Mouse (Mus musculus): ENCODE measurements around the gene Pskh1. TPM values are rescaled to one million over a fixed set of nuclear protein-coding genes. Genes with fewer than 3 reads are reported as not detected.
A peak's percentile ranks its signal among the peaks of the same experiment; 100 is the strongest.

Gene Pskh1
- polyA plus RNA-seq, 1 experiment = 51.2 TPM

DNA sequence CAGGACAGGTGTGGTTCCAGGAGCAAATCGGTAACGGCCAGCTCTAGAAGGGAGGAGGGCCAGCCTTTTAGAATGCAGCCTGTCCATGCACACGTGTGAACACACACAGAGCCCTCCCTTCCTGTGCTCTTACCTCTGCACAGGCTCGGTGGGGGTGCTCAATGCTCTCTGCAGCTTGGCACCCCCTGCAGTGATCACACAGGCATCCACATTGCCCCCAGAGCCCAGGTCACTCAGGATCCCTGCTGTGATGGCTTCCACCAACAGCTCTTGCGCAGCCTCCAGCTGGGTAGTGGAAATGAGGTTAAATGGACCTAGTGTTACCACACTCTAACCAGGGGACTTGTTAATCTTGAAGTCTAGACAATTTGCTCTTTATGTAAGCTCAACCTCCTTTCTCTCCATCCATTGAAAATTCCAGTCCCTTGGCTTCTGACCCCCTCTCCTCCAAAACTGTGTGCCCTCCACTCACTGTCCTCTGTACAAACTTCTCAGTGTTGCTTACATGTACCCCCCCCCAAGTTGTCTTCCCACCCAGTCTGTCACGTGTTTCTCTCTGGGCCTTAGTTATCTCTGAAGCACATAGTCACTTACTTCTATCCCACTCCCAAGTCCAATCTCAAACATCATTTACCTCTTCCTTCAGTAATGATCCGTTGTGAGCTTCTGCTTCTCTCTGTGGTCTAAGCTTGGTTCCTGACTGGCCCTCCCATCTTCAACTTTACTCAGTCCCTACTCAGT, 35.8 kb downstream of the Pskh1 start:
- Histone ChIP-seq H3K4me3 (ENCODE audit: control insufficient read depth, insufficient read depth, low read length) (no peak overlapping the region), H3K27ac (ENCODE audit: control insufficient read depth, insufficient read depth, low read length) (no peak overlapping the region), H3K36me3 (ENCODE audit: control insufficient read depth, insufficient read depth, low read length) (no peaks in the 10 kb centered on the region), H3K27me3 (ENCODE audit: control insufficient read depth, insufficient read depth, low read length) (no peaks in the 10 kb centered on the region), H3K4me1 (replicated peaks; ENCODE audit: control insufficient read depth, insufficient read depth, low read length) (peaks cover 15% of the 10 kb centered on the region)
- WGBS = 81% methylated on average over 7 of the region's 7 CpGs
- TF ChIP-seq CTCF (IDR thresholded peaks at IDR 0.05; ENCODE audit: borderline replicate concordance, control insufficient read depth, extremely low read depth, insufficient read depth, low read length, poor library complexity) (no peak), POLR2A (IDR thresholded peaks at IDR 0.05; ENCODE audit: control insufficient read depth, extremely low read depth, insufficient read depth, low read length, poor library complexity) (no peak)
- DNase-seq = no peak

DNA sequence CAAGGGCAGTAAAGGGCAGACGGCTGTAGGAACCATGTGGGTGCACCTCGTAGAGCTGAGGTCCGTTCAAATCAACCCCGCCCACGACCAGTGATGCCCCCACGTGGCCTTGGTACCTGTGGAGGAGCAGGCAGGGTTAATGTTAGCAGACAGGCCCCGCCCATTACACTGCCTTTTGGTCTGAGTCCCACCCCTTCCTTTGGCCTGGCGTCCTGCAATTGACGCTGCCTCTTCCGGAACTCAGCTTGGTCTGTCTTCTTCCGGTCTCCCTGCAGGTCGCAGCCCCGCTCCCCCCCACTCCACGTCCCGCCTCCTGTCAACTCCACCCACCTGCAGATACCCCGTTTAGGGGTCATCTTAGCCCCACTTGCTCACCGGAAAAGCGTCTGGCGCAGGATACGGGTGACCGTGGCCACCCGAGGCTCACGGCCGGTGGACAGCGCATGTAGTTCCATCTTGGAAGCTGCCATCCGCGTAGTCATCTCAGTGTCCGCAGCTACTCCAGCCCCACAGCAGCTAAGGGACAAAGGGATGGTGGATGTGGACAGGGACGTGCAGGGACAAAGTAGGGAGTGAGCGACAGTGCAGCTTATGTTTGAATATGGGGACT, 36.7 kb downstream of the Pskh1 start:
- H3K4me1 ChIP-seq (replicated peaks; ENCODE audit: control insufficient read depth, insufficient read depth, low read length) = peaks cover 15% of the 10 kb centered on the region
- peak overlapping the region; percentile 87 for H3K4me3 ChIP-seq (ENCODE audit: control insufficient read depth, insufficient read depth, low read length)
- no peaks in the 10 kb centered on the region for H3K27me3 ChIP-seq (ENCODE audit: control insufficient read depth, insufficient read depth, low read length)
- peak; percentile 71 for DNase-seq
- peak overlapping the region; percentile 91; the same call in 1 of the 2 replicates for H3K27ac ChIP-seq (ENCODE audit: control insufficient read depth, insufficient read depth, low read length)
- WGBS = 2% methylated on average over 30 of the region's 30 CpGs
- TF ChIP-seq CTCF (IDR thresholded peaks at IDR 0.05; ENCODE audit: borderline replicate concordance, control insufficient read depth, extremely low read depth, insufficient read depth, low read length, poor library complexity) = no peak
- TF ChIP-seq POLR2A (IDR thresholded peaks at IDR 0.05; ENCODE audit: control insufficient read depth, extremely low read depth, insufficient read depth, low read length, poor library complexity) = no peak
- H3K36me3 ChIP-seq (ENCODE audit: control insufficient read depth, insufficient read depth, low read length) = no peaks in the 10 kb centered on the region

DNA sequence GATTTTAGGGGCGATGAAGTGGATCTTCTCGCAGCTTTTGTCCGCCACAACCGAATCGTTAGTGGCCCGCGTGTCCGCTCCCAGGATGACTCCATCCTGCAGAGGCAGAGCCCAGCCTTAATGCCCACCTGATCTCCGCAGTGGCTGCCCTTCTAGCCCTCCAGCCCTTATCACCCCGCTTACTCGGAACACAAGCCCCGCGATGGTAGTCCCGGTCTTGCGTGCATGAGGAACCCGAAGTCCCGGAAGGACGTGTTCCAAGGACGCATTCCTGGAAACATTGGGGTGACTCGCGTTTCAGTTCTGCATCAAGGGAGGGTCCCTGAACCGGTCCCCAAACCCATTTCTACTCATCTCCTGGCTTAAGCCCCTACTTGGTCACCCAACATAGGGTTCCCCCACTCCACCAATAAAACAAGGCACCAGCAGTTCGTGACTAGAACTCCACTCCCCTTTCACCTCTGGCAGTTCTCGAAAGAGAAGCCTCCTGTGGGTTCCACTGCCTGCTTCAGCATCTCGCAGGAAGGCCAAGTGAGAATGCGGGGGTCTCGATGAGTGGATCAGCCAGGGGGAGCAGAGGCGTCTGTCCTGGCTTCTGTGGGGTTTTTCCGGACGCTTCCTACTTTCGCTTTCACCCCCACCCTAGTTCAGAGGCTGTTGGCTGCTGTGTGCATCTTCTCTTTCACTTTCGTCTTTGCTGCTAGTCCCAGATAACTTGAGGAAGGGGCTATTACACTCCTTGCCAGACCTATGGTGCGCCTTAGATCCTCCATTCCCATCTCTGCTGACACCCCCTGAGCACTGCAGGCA, 37.5 kb downstream of the Pskh1 start:
- Histone ChIP-seq H3K4me1 (replicated peaks; ENCODE audit: control insufficient read depth, insufficient read depth, low read length) (peaks cover 15% of the 10 kb centered on the region), H3K36me3 (ENCODE audit: control insufficient read depth, insufficient read depth, low read length) (no peaks in the 10 kb centered on the region), H3K27me3 (ENCODE audit: control insufficient read depth, insufficient read depth, low read length) (no peaks in the 10 kb centered on the region), H3K4me3 (ENCODE audit: control insufficient read depth, insufficient read depth, low read length) (peak overlapping the region; percentile 87), H3K27ac (ENCODE audit: control insufficient read depth, insufficient read depth, low read length) (peak overlapping the region; percentile 91)
- DNase-seq = peak; percentile 58
- TF ChIP-seq CTCF (IDR thresholded peaks at IDR 0.05; ENCODE audit: borderline replicate concordance, control insufficient read depth, extremely low read depth, insufficient read depth, low read length, poor library complexity) (no peak), POLR2A (IDR thresholded peaks at IDR 0.05; ENCODE audit: control insufficient read depth, extremely low read depth, insufficient read depth, low read length, poor library complexity) (peak; percentile 24; the same call in 1 of the 2 replicates)
- WGBS = 0% methylated on average over 33 of the region's 33 CpGs

DNA sequence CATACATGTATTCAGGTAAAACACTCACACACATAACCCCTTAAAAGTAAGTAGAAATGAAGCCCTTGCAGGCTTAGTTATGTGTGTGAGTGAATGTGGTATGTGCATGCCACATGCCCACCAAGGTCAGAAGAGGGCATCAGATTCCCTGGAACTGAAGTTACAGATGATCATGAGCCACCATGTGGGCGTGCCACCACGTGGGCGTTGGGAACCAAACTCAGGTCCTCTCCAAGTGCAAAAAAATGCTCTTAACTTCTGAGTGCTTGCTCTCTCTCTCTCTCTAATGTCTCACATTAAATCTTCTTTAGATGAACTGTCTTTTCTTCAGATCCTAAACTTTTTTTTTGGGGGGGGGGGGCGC, 38.0 kb downstream of the Pskh1 start, which contains the start of gene Psmb10:
Gene Psmb10 (minus strand): TSS at position 139 of the 364 bp plus-strand sequence.
- peak within 1 kb of the TSS; percentile 87 for H3K4me3 ChIP-seq (ENCODE audit: control insufficient read depth, insufficient read depth, low read length)
- H3K4me1 ChIP-seq (replicated peaks; ENCODE audit: control insufficient read depth, insufficient read depth, low read length) = peaks cover 15% of the 10 kb centered on the region
- peak within 1 kb of the TSS; percentile 91 for H3K27ac ChIP-seq (ENCODE audit: control insufficient read depth, insufficient read depth, low read length)
- TF ChIP-seq POLR2A (IDR thresholded peaks at IDR 0.05; ENCODE audit: control insufficient read depth, extremely low read depth, insufficient read depth, low read length, poor library complexity) (no peak), CTCF (IDR thresholded peaks at IDR 0.05; ENCODE audit: borderline replicate concordance, control insufficient read depth, extremely low read depth, insufficient read depth, low read length, poor library complexity) (no peak)
- no peaks in the 10 kb centered on the region for H3K36me3 ChIP-seq (ENCODE audit: control insufficient read depth, insufficient read depth, low read length)
- no peaks in the 10 kb centered on the region for H3K27me3 ChIP-seq (ENCODE audit: control insufficient read depth, insufficient read depth, low read length)
- DNase-seq = peak; percentile 49
- WGBS = 6% methylated on average over 4 of the region's 4 CpGs

DNA sequence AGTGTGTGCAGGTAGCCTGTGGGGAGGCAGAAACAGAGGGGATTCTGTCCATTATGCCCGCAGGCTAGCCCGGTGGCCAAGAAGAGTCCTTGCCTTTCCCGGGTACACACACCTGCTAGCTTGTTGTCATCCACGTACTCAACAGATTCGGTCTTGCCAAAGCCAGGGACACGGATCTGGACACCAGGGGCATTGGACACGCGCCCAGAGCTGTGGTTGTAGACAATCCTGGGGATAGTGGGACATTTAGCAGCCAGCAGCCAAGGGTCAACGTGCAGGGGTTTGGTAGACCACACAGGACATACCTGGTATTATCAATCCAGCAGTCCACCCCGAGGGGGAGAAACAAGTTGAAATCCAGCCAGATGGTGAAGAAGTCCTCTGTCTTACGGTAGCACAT, 41.8 kb downstream of the Pskh1 start:
- Histone ChIP-seq H3K27ac (ENCODE audit: control insufficient read depth, insufficient read depth, low read length) (no peak overlapping the region), H3K4me1 (replicated peaks; ENCODE audit: control insufficient read depth, insufficient read depth, low read length) (peaks cover 11% of the 10 kb centered on the region), H3K27me3 (ENCODE audit: control insufficient read depth, insufficient read depth, low read length) (no peaks in the 10 kb centered on the region), H3K36me3 (ENCODE audit: control insufficient read depth, insufficient read depth, low read length) (peaks cover 12% of the 10 kb centered on the region), H3K4me3 (ENCODE audit: control insufficient read depth, insufficient read depth, low read length) (no peak overlapping the region)
- TF ChIP-seq POLR2A (IDR thresholded peaks at IDR 0.05; ENCODE audit: control insufficient read depth, extremely low read depth, insufficient read depth, low read length, poor library complexity) (no peak), CTCF (IDR thresholded peaks at IDR 0.05; ENCODE audit: borderline replicate concordance, control insufficient read depth, extremely low read depth, insufficient read depth, low read length, poor library complexity) (no peak)
- WGBS = 95% methylated on average over 11 of the region's 11 CpGs
- no peak for DNase-seq

DNA sequence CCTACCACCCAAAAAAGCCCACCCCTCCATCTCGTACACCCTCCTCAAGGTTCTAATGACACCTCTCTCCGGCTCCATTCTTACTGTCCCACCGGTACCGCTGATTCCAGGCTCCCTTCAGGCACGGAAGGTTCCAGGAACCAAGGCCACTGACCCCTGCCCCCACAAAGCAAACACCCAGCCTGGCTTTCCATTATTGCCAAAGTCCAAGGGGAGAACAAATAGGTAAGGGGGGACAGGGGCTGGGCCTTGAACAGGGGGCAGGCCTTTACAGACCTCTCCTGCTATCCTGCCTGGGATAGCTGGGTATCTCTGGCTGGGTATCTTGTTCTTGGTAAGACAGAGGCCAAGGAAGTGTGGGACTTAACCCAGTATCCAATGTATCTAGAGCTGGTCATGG, 42.3 kb downstream of the Pskh1 start:
- no peaks in the 10 kb centered on the region for H3K27me3 ChIP-seq (ENCODE audit: control insufficient read depth, insufficient read depth, low read length)
- H3K4me3 ChIP-seq (ENCODE audit: control insufficient read depth, insufficient read depth, low read length) = no peak overlapping the region
- 98% methylated on average over 5 of the region's 5 CpGs for WGBS
- TF ChIP-seq POLR2A (IDR thresholded peaks at IDR 0.05; ENCODE audit: control insufficient read depth, extremely low read depth, insufficient read depth, low read length, poor library complexity) (no peak), CTCF (IDR thresholded peaks at IDR 0.05; ENCODE audit: borderline replicate concordance, control insufficient read depth, extremely low read depth, insufficient read depth, low read length, poor library complexity) (no peak)
- peaks cover 14% of the 10 kb centered on the region for H3K36me3 ChIP-seq (ENCODE audit: control insufficient read depth, insufficient read depth, low read length)
- no peak for DNase-seq
- no peak overlapping the region for H3K27ac ChIP-seq (ENCODE audit: control insufficient read depth, insufficient read depth, low read length)
- peaks cover 11% of the 10 kb centered on the region for H3K4me1 ChIP-seq (replicated peaks; ENCODE audit: control insufficient read depth, insufficient read depth, low read length)

All from thymus, adult 2 months (tissue).